Mouse (Mus musculus) retina, embryonic 14.5 days (tissue): ENCODE data around the gene Pnma1.

Experiments
- DNase-seq: peaks from one replicate; pipeline ENCODE4 v3.0.0-alpha.2; 2015; ENCODE audit warnings: low spot score

The Pnma1 gene

GRCm38 (mm10) chr12:84100604-84101492 lies 47.4 kb downstream of the Pnma1 start, which contains the start of gene Acot6:
TSS of gene Acot6 (plus strand) at chr12:84100654.
- DNase-seq: peak; percentile 62

- no peak for DNase-seq
These were observed 48.2 kb downstream of the Pnma1 start for GRCm38 (mm10) chr12:84100071-84100470.

- no peak for DNase-seq
These were observed 48.7 kb downstream of the Pnma1 start for GRCm38 (mm10) chr12:84099605-84100004.
